Mouse (Mus musculus) liver, embryonic 14.5 days (tissue): ENCODE data around the gene Atxn2l. TPM values are rescaled to one million over a fixed set of nuclear protein-coding genes. Genes with fewer than 3 reads are reported as not detected.

Experiments used
- ATAC-seq: fragments of 200-750 bp; cut with Nextera tagmentation; 2 replicates; pipeline ENCODE4 v1.8.0; 2017; ENCODE audit warnings: moderate number of reproducible peaks, mild to moderate bottlenecking, moderate library complexity; ENCODE audit not compliant: insufficient read depth
- DNase-seq, 3 experiments: peaks; one replicate each; pipeline ENCODE4 v3.0.0-alpha.2; 2012 to 2013; ENCODE audit warnings: low read depth in 3 of 3, low spot score in 3 of 3
- H3K27ac ChIP-seq: fragments of 300-500 bp; sonication (generic); 2 replicates; pipeline ENCODE4 v1.5.1; 2014; ENCODE audit warnings: moderate library complexity, mild to moderate bottlenecking, control low read depth, inconsistent platforms
- H3K27me3 ChIP-seq: fragments of 300-500 bp; sonication (generic); 2 replicates; pipeline ENCODE4 v1.6.1; 2014; ENCODE audit warnings: mild to moderate bottlenecking, low read length, moderate library complexity; ENCODE audit not compliant: control insufficient read depth, insufficient read depth
- H3K36me3 ChIP-seq: fragments of 300-500 bp; sonication (generic); replicated peaks from 2 replicates; pipeline ENCODE4 v1.6.1; 2014; ENCODE audit warnings: low read depth; ENCODE audit not compliant: control insufficient read depth, insufficient read depth
- H3K4me1 ChIP-seq, 2 experiments: fragments of 200-500 bp in 1 of 2; fragments of 300-500 bp in 1 of 2; sonication (generic) in 1 of 2; replicated peaks; 2 replicates each; pipeline ENCODE4 v1.6.1; 2012 to 2014; ENCODE audit warnings: antibody characterized with exemption in 1 of 2, inconsistent platforms in 1 of 2, low read length in 1 of 2; ENCODE audit not compliant: control insufficient read depth in 2 of 2, insufficient read depth in 2 of 2
- H3K4me2 ChIP-seq: fragments of 300-500 bp; sonication (generic); 2 replicates; pipeline ENCODE4 v1.6.1; 2014; ENCODE audit warnings: low read depth, mild to moderate bottlenecking, control low read depth, moderate library complexity
- H3K4me3 ChIP-seq, 2 experiments: fragments of 200-500 bp in 1 of 2; fragments of 300-500 bp in 1 of 2; sonication (generic) in 1 of 2; 2 replicates each; pipeline ENCODE4 v1.5.1; 2012 to 2014; ENCODE audit warnings: low read depth in 2 of 2, low read length in 2 of 2, mild to moderate bottlenecking in 2 of 2, control low read depth in 1 of 2, inconsistent platforms in 1 of 2, moderate library complexity in 1 of 2; ENCODE audit not compliant: insufficient read depth in 1 of 2
- H3K9ac ChIP-seq: fragments of 300-500 bp; sonication (generic); replicated peaks from 2 replicates; pipeline ENCODE4 v1.6.1; 2014; ENCODE audit warnings: mild to moderate bottlenecking, control low read depth, moderate library complexity
- H3K9me3 ChIP-seq: fragments of 300-500 bp; sonication (generic); 2 replicates; pipeline ENCODE4 v1.6.1; 2016; ENCODE audit warnings: low read length, mixed read lengths; ENCODE audit not compliant: control insufficient read depth
- CTCF ChIP-seq: IDR thresholded peaks from 2 replicates; pipeline ENCODE4 v1.5.1; 2016; ENCODE audit warnings: antibody characterized with exemption, low read depth, control low read depth
- EP300 ChIP-seq: IDR thresholded peaks from 2 replicates; pipeline ENCODE4 v1.6.1; 2016; ENCODE audit warnings: antibody characterized with exemption, low read depth
- WGBS: fragments of 180-500 bp; shearing (Covaris S2); extraction: QIAGEN DNeasy Blood & Tissue Kit; methylation state at CpG from one replicate; pipeline ENCODE4 v1.1.7; 2014; ENCODE audit not compliant: insufficient replicate concordance; 5-methylcytosine and 5-hydroxymethylcytosine counted together
- polyA plus RNA-seq, 2 experiments: library from polyadenylated mRNA; depleted of rRNA in 1 of 2; stranded (reverse) in 1 of 2; unstranded in 1 of 2; fragments of >200 nt; fragmentation: Nextera tagmentation in 1 of 2; extraction: Ambion mirVana in 1 of 2; gene quantifications; 2 replicates each; pipeline versions ENCODE4 v1.2.1 to v1.2.3; 2012 to 2014

Atxn2l gene
- polyA plus RNA-seq, 2 experiments: 17.3 to 42.9 TPM

DNA sequence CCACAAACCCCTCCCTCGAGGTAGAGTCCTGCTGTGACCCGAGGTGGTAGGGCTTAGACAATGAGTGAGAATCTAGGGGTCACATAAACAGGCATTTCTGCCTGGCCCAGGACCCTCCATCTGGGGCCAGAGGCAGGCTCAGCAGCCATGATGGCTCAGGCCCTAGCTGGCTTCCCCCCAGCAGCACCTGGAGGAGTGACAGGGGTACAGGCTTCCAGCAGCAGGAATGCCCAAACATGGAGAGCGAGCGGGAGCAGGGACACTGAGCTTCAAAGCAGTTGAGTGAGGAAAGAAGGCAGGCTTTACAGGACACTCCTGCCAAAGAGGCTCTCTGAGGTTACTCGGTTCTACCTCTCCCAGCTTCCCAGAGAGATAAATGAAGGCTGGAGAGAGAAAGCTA is 38.4 kb downstream of the Atxn2l start:
- no peak overlapping the region for H3K4me2 ChIP-seq
- peaks cover 0 to 16% of the 10 kb centered on the region in 2 experiments; a peak in 2 of 4 replicates for H3K4me1 ChIP-seq
- no peak for ATAC-seq
- H3K4me3 ChIP-seq: no peak overlapping the region
- H3K9me3 ChIP-seq: no peaks in the 10 kb centered on the region
- 51% methylated on average over 5 of the region's 5 CpGs for WGBS
- TF ChIP-seq CTCF (no peak), EP300 (no peak)
- no peak for DNase-seq
- no peak overlapping the region for H3K27ac ChIP-seq
- H3K27me3 ChIP-seq: no peaks in the 10 kb centered on the region
- H3K36me3 ChIP-seq: no peaks in the 10 kb centered on the region; the same call in 1 of the 2 replicates
- H3K9ac ChIP-seq: no peak overlapping the region

DNA sequence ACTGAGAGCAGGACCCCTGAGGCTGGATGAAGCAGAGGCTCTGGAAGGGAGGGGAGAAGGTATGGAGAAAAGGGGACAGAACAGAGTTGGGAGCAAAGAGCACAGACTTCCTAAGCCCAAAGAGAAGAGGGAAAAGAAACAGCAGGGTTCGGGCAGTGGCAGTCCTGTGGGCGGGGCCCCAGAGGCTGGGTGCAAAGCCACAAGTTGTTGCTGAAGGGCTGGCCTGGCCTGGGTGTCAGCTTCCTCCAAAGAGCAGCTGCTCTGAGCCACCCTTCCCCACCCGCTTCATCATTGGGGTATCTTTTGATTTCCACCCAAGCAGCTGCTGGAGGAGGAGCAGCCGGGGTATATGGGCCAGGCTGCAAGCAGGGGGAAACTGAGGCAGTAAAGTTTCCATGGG is 39.1 kb downstream of the Atxn2l start:
- H3K4me2 ChIP-seq: no peak overlapping the region
- TF ChIP-seq CTCF: no peak
- TF ChIP-seq EP300: no peak
- no peaks in the 10 kb centered on the region for H3K9me3 ChIP-seq
- no peak overlapping the region for H3K27ac ChIP-seq
- H3K9ac ChIP-seq: no peak overlapping the region
- H3K4me1 ChIP-seq: peaks cover 0 to 14% of the 10 kb centered on the region in 2 experiments; a peak in 2 of 4 replicates
- WGBS: 25% methylated on average over 4 of the region's 4 CpGs
- H3K4me3 ChIP-seq: no peak overlapping the region
- H3K27me3 ChIP-seq: no peaks in the 10 kb centered on the region
- H3K36me3 ChIP-seq: no peaks in the 10 kb centered on the region; the same call in 1 of the 2 replicates
- no peak for ATAC-seq
- DNase-seq: no peak

DNA sequence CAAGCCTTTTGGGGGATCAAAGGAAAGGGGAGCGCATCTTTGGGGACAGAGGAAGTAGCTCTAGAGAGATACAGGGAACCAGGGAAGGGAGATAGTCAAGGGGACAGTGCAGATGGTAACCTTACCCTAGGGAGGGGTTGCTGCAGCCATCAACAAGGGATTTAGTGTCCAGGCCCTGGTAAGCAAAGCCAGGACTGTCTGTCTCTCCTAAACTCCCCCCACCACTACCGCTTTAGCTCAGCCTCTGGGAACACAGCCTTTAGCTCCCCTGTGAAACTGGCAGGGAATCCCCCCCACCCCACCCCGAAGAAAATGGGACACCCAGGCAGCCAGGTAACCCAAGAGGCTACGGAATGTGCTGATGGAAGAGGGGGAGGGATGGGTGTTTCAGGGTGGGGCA is 39.7 kb downstream of the Atxn2l start:
- Histone ChIP-seq H3K36me3 (no peaks in the 10 kb centered on the region; the same call in 1 of the 2 replicates), H3K4me2 (no peak overlapping the region), H3K9ac (no peak overlapping the region), H3K27me3 (no peaks in the 10 kb centered on the region), H3K4me3 (no peak overlapping the region), H3K27ac (no peak overlapping the region), H3K4me1 (peaks cover 0 to 14% of the 10 kb centered on the region in 2 experiments; a peak in 2 of 4 replicates), H3K9me3 (no peaks in the 10 kb centered on the region)
- WGBS: 42% methylated on average over 4 of the region's 4 CpGs
- no peak for ATAC-seq
- TF ChIP-seq EP300: no peak
- no peak for TF ChIP-seq CTCF
- no peak for DNase-seq

GRCm38 (mm10) chr7:126463004-126463403 is 40.2 kb downstream of the Atxn2l start, which contains the start of gene Atp2a1:
Gene Atp2a1, minus strand, starts transcription at chr7:126463108.
- Histone ChIP-seq H3K4me2 (no peak within 1 kb of the TSS), H3K4me1 (peaks cover 0 to 14% of the 10 kb centered on the region in 2 experiments; a peak in 2 of 4 replicates), H3K9ac (no peak within 1 kb of the TSS), H3K36me3 (no peaks in the 10 kb centered on the region; the same call in 1 of the 2 replicates), H3K4me3 (no peak within 1 kb of the TSS), H3K27ac (no peak within 1 kb of the TSS), H3K27me3 (no peaks in the 10 kb centered on the region), H3K9me3 (no peaks in the 10 kb centered on the region)
- 52% methylated on average over 5 of the region's 5 CpGs for WGBS
- DNase-seq (no peak), ATAC-seq (no peak)
- TF ChIP-seq CTCF: no peak

DNA sequence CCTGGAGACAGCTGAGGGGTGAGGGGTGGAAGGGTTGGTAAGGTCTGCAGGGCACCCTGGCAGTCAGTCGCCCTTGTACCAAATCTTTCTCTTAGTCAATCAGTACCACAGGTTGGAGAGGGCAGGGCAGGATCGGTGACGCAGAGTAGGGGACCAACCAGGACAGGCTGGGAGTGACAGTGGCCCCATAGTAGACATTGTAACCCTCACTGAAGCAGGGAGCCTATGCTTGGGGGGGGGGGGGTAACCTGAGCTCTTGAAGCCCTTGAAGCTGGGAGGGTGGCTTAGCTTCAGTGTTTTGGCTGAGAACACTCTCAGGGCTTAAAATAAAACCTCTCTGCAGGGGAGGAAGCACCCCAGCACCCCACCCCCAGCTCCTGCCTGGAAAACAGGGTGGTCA is 41.6 kb downstream of the Atxn2l start:
- peaks cover 0 to 13% of the 10 kb centered on the region in 2 experiments; a peak in 2 of 4 replicates for H3K4me1 ChIP-seq
- no peak overlapping the region for H3K4me3 ChIP-seq
- no peaks in the 10 kb centered on the region for H3K36me3 ChIP-seq
- DNase-seq (no peak), ATAC-seq (no peak)
- no peak overlapping the region for H3K9ac ChIP-seq
- H3K4me2 ChIP-seq: no peak overlapping the region
- H3K9me3 ChIP-seq: no peaks in the 10 kb centered on the region
- WGBS: 56% methylated on average over 3 of the region's 3 CpGs
- TF ChIP-seq EP300: no peak
- TF ChIP-seq CTCF: no peak
- H3K27ac ChIP-seq: no peak overlapping the region
- no peaks in the 10 kb centered on the region for H3K27me3 ChIP-seq
